Mouse (Mus musculus) spleen, postnatal 10 days (tissue): ENCODE measurements around the gene Col19a1.

Source experiments
- DNase-seq, 2 experiments: peaks; one replicate each; pipeline ENCODE4 v3.0.0; 2021 to 2022; ENCODE audit warnings: low spot score in 2 of 2

Col19a1 gene

DNA sequence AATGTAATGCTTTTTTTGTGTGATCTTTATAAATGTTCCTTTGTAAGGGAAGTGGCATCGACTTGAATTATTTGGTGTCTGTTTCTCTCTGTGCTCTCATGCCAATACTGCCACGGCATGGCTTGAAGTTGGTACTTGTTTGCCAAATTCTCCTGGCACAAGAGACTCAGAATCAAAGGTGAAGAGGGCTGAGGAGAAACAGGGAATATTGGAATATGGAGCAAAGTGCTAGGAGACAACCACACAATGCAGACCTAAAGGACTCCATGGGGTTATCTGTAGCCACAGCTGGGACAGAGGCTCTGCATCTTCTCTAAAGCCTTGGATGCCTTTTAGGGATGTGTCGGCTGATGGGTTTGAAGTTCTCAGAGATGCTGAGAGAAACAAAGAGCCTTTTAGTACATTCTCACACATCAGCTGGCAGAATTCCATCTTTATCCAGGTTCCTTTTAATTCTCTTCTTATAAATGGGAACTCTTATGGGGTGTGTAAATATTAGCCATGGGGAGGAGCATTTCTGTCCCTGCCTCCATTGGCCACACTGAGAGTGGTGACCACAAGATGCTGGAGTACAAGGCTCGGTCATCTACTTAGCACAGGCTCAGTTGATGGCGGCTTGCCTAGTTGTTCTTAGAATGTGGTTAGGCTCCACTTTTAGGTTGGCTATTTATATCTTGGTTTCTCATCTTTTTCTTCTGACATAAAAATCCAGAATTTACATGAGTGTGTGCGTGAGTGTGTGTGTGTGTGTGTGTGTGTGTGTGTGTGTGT lies 360.1 kb downstream of the Col19a1 start:
- DNase-seq, result no peak

DNA sequence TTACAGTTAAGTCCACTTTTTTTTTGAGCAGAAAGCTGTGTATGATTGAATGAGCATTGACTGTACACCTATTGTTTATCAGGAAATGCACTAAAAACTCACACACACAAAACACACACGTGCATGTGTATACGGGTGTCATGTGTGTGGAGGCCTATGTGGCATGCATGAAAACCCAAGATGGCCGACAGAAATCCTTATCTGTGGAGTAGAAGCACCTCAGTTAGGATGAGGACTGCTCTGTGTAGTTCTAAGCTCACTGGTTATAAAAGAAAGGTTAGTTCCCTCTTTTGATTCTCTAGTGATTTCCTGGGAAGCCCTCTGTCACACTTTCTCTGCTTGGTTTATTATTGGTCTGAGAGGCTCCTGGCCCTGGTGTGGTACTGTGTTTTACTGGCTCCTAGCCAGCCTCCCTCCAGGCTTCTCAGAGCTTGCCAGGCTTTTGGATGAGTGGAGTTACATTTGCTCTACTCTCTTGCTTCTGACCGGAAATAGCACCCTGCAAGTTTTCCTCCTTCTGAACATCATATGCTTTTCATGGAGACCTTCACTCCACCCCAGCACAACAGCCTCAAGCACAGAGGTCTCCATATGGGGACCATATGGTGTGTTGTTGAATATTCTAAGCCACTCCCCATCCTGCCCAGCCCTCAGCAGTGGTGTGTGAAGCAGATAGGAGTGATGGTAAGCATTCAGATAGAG lies 361.3 kb downstream of the Col19a1 start:
- no peak for DNase-seq

GRCm38 (mm10) chr1:24222981-24223612 lies 364.2 kb downstream of the Col19a1 start:
- DNase-seq, result no peak

- DNase-seq, result no peak
Measured at GRCm38 (mm10) chr1:24222231-24222630, 365.0 kb downstream of the Col19a1 start.

- no peak for DNase-seq
Measured at GRCm38 (mm10) chr1:24219041-24219440, 368.2 kb downstream of the Col19a1 start.
